Mouse (Mus musculus): ENCODE measurements around the gene Gm16223. TPM values are rescaled to one million over a fixed set of nuclear protein-coding genes. Genes with fewer than 3 reads are reported as not detected.

Gene Gm16223
- polyA plus RNA-seq, 1 experiment = not detected

DNA sequence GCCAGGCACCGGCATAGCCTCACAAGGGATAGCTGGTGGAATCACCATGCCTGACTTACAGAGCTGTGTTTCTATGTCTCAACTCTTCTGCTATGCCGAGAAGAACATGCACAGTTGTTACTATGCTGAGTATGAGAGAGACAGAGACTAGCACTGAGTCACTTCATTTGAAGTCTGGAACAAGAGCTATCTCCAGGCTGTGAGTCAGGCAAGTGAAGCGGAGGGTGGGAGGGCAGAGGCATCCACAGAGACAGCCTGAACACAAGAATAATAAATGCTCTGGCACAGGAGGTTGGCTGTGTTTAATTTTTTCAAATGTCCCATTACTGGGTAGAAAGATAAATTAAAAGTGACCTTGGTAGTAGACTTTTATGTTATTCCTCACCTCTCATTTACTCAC is 100.3 kb downstream of the Gm16223 start:
- no peaks in the 10 kb centered on the region for H3K4me1 ChIP-seq (ENCODE audit: control insufficient read depth, insufficient read depth, insufficient read length)
- no peaks in the 10 kb centered on the region for H3K36me3 ChIP-seq (ENCODE audit: control insufficient read depth, insufficient read depth, low read length)
- no peak overlapping the region for H3K27ac ChIP-seq (ENCODE audit: insufficient read depth, low read length)
- TF ChIP-seq CTCF (IDR thresholded peaks at IDR 0.05; ENCODE audit: extremely low read depth, insufficient read depth, insufficient read length, insufficient replicate concordance) (no peak), POLR2A (IDR thresholded peaks at IDR 0.05; ENCODE audit: low read depth, low read length) (no peak)
- H3K4me3 ChIP-seq (ENCODE audit: extremely low read depth, insufficient read depth, insufficient read length) = no peak overlapping the region
- no peak for DNase-seq (ENCODE audit: low read depth in 1 of 2, low spot score in 2 of 2)
- WGBS = 92% methylated on average over 3 of the region's 3 CpGs
- H3K27me3 ChIP-seq (ENCODE audit: control insufficient read depth, insufficient read depth, low read length) = no peaks in the 10 kb centered on the region

DNA sequence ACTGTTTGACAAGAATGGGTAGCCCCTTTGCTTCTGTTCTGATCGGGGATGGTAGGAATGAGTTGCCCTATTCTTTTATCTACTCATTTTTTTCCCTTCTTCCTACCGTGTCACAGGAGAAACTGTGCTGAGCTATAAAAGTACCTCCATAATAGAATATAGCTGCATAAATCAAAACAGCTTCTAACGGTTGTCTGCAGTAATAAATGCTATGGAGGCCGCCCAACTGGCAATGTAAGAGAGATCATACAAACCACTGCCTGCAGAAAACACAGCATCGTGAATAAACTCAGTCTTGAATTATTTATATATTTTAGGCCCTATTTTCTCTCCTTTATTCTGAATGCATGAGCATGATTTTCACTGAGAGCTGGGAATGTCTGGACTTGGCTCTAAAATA is 101.0 kb downstream of the Gm16223 start:
- no peaks in the 10 kb centered on the region for H3K36me3 ChIP-seq (ENCODE audit: control insufficient read depth, insufficient read depth, low read length)
- TF ChIP-seq POLR2A (IDR thresholded peaks at IDR 0.05; ENCODE audit: low read depth, low read length) (no peak), CTCF (IDR thresholded peaks at IDR 0.05; ENCODE audit: extremely low read depth, insufficient read depth, insufficient read length, insufficient replicate concordance) (no peak)
- 83% methylated on average over 5 of the region's 5 CpGs for WGBS
- no peak for DNase-seq (ENCODE audit: low read depth in 1 of 2, low spot score in 2 of 2)
- no peak overlapping the region for H3K27ac ChIP-seq (ENCODE audit: insufficient read depth, low read length)
- H3K27me3 ChIP-seq (ENCODE audit: control insufficient read depth, insufficient read depth, low read length) = no peaks in the 10 kb centered on the region
- H3K4me1 ChIP-seq (ENCODE audit: control insufficient read depth, insufficient read depth, insufficient read length) = no peaks in the 10 kb centered on the region
- H3K4me3 ChIP-seq (ENCODE audit: extremely low read depth, insufficient read depth, insufficient read length) = no peak overlapping the region

DNA sequence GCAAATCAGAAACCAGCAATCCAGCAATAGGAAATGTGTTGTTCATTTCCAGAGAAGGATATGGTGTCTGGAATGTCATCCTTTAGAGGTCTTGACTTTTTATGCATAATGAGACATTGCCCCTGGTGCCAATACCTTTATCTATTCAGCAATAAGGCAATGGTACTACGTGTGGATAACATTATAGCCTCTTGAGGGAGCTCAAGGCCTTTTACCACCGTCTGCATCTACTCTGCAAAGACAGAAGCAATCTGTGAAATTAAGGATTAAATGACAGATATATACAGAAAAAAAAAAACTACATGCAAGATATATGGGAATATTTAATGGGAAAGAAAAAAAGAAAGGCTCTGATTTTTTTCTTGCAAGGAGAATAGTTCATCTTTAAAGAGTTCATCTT is 106.3 kb downstream of the Gm16223 start:
- no peak overlapping the region for H3K4me3 ChIP-seq (ENCODE audit: extremely low read depth, insufficient read depth, insufficient read length)
- no peaks in the 10 kb centered on the region for H3K27me3 ChIP-seq (ENCODE audit: control insufficient read depth, insufficient read depth, low read length)
- no peak for DNase-seq (ENCODE audit: low read depth in 1 of 2, low spot score in 2 of 2)
- TF ChIP-seq POLR2A (IDR thresholded peaks at IDR 0.05; ENCODE audit: low read depth, low read length) (no peak), CTCF (IDR thresholded peaks at IDR 0.05; ENCODE audit: extremely low read depth, insufficient read depth, insufficient read length, insufficient replicate concordance) (no peak)
- no peaks in the 10 kb centered on the region for H3K4me1 ChIP-seq (ENCODE audit: control insufficient read depth, insufficient read depth, insufficient read length)
- 60% methylated on average over 2 of the region's 2 CpGs for WGBS
- no peaks in the 10 kb centered on the region for H3K36me3 ChIP-seq (ENCODE audit: control insufficient read depth, insufficient read depth, low read length)
- H3K27ac ChIP-seq (ENCODE audit: insufficient read depth, low read length) = no peak overlapping the region

DNA sequence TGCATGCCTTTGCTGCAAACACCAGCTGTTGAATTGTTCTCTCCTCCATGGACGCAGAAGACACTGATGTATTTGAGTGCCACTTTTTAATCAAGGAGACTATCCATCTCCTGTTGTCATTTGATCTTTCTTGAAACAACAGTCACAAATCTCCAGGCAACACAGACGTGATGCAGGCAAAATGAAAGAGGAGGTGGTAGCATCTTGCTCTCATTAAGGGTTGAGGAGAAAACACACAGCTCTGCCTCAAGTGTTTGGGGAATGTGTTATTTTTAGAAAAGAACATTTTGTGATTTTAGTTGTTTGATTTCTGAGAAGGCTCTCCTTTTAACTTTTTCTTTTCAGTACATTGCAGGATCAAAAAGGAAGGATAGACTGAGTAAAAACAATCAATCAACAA is 107.7 kb downstream of the Gm16223 start:
- no peaks in the 10 kb centered on the region for H3K27me3 ChIP-seq (ENCODE audit: control insufficient read depth, insufficient read depth, low read length)
- H3K27ac ChIP-seq (ENCODE audit: insufficient read depth, low read length) = no peak overlapping the region
- no peak for DNase-seq (ENCODE audit: low read depth in 1 of 2, low spot score in 2 of 2)
- H3K36me3 ChIP-seq (ENCODE audit: control insufficient read depth, insufficient read depth, low read length) = no peaks in the 10 kb centered on the region
- 76% methylated on average over 2 of the region's 2 CpGs for WGBS
- H3K4me3 ChIP-seq (ENCODE audit: extremely low read depth, insufficient read depth, insufficient read length) = no peak overlapping the region
- TF ChIP-seq POLR2A (IDR thresholded peaks at IDR 0.05; ENCODE audit: low read depth, low read length) (no peak), CTCF (IDR thresholded peaks at IDR 0.05; ENCODE audit: extremely low read depth, insufficient read depth, insufficient read length, insufficient replicate concordance) (no peak)
- no peaks in the 10 kb centered on the region for H3K4me1 ChIP-seq (ENCODE audit: control insufficient read depth, insufficient read depth, insufficient read length)

DNA sequence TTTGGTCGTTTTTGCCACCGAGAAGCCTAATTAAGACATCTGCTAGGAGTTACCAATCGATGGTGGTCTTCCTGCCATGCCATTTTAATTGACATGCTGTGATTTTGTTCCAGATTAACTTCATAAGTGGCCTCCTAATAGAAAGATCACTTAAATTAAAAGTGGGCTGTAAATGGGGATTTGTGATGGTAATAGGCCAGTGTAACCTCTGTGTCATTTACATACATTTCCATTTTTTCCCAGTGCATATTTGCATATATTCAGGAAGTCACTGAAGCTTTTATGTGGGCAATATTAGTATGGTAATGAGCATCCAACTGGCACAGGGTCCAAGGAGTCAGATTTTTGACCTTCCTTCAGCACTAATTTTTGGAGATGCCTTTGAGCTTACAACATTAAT is 130.7 kb downstream of the Gm16223 start:
- Histone ChIP-seq H3K36me3 (ENCODE audit: control insufficient read depth, insufficient read depth, low read length) (no peaks in the 10 kb centered on the region), H3K27ac (ENCODE audit: insufficient read depth, low read length) (no peak overlapping the region), H3K4me1 (ENCODE audit: control insufficient read depth, insufficient read depth, insufficient read length) (no peaks in the 10 kb centered on the region), H3K27me3 (ENCODE audit: control insufficient read depth, insufficient read depth, low read length) (no peaks in the 10 kb centered on the region), H3K4me3 (ENCODE audit: extremely low read depth, insufficient read depth, insufficient read length) (no peak overlapping the region)
- DNase-seq (ENCODE audit: low read depth in 1 of 2, low spot score in 2 of 2) = no peak
- no peak for TF ChIP-seq POLR2A (IDR thresholded peaks at IDR 0.05; ENCODE audit: low read depth, low read length)
- no peak for TF ChIP-seq CTCF (IDR thresholded peaks at IDR 0.05; ENCODE audit: extremely low read depth, insufficient read depth, insufficient read length, insufficient replicate concordance)
- 70% methylated on average over 3 of the region's 3 CpGs for WGBS

DNA sequence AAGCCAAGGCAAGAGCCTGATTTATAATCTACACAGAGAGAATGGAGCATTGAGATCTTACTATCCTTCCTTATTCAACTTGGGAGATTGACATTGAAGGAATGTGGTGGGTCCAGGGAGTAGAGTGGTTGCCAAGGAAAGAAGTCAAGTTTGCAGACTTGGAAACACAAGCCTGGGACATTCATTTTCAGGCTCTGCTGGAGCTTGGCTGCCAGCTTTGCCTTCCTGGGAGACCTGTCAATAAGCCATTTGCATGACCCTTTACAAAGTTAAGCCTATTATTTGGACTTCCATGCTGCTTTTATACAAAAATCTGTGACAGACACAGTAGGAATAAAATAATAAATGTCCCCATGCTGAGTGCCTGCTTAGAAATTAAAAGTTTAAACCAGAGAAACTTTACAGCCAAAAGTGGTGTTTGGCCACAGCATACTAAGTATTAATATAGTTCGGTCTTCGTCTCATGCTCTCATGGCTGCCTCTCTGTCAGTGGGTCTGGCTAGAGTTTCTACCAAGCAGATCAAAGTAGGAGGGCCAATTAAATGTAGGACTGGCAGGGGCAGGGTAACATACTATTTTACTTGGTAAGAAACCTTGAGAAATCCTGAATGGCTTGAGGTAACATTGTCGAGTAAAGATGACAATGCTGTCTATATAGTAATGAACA is 139.8 kb downstream of the Gm16223 start:
- no peak overlapping the region for H3K27ac ChIP-seq (ENCODE audit: insufficient read depth, low read length)
- H3K36me3 ChIP-seq (ENCODE audit: control insufficient read depth, insufficient read depth, low read length) = no peaks in the 10 kb centered on the region
- no peaks in the 10 kb centered on the region for H3K4me1 ChIP-seq (ENCODE audit: control insufficient read depth, insufficient read depth, insufficient read length)
- no peaks in the 10 kb centered on the region for H3K27me3 ChIP-seq (ENCODE audit: control insufficient read depth, insufficient read depth, low read length)
- no peak overlapping the region for H3K4me3 ChIP-seq (ENCODE audit: extremely low read depth, insufficient read depth, insufficient read length)
- TF ChIP-seq CTCF (IDR thresholded peaks at IDR 0.05; ENCODE audit: extremely low read depth, insufficient read depth, insufficient read length, insufficient replicate concordance) (no peak), POLR2A (IDR thresholded peaks at IDR 0.05; ENCODE audit: low read depth, low read length) (no peak)
- DNase-seq (ENCODE audit: low read depth in 1 of 2, low spot score in 2 of 2) = no peak
- WGBS = 89% methylated on average over 3 of the region's 3 CpGs

DNA sequence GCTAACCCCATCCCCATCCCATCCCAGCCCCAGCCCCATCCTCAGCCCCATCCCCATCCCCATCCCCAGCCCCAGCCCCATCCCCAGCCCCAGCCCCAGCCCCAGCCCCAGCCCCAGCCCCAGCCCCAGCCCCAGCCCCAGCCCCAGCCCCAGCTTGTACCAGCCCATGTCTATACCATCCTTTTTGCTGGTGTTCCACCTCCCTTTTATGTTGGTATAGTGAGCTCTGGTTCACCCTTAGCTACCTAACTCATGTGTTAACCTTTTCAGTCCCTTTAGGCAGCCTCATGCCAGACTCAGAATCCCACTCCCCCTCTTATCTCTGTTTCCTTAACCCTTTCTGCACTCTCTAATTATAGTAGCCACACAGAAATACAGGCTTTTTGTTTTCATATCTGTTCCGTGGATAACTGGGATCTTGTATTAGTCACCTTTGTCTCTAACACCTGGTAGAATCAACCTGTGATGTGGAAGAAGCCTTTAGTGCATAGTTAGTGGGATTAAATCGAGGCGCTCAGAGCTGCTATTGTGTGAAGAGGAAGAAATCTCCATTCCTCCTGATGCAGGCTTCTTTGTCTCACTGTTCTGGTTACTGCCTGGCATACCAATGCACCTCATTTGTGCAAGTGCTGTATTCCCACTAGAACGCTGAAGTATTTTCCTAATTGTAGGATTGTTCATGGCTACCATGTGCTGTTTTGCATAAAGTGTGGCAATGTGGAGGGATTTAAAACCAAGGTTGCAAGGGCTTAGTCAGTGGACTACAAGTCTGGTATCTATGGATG is 144.0 kb downstream of the Gm16223 start:
- no peak for DNase-seq (ENCODE audit: low read depth in 1 of 2, low spot score in 2 of 2)
- Histone ChIP-seq H3K27me3 (ENCODE audit: control insufficient read depth, insufficient read depth, low read length) (no peaks in the 10 kb centered on the region), H3K36me3 (ENCODE audit: control insufficient read depth, insufficient read depth, low read length) (no peaks in the 10 kb centered on the region), H3K4me3 (ENCODE audit: extremely low read depth, insufficient read depth, insufficient read length) (no peak overlapping the region), H3K4me1 (ENCODE audit: control insufficient read depth, insufficient read depth, insufficient read length) (no peaks in the 10 kb centered on the region), H3K27ac (ENCODE audit: insufficient read depth, low read length) (no peak overlapping the region)
- TF ChIP-seq CTCF (IDR thresholded peaks at IDR 0.05; ENCODE audit: extremely low read depth, insufficient read depth, insufficient read length, insufficient replicate concordance) (no peak), POLR2A (IDR thresholded peaks at IDR 0.05; ENCODE audit: low read depth, low read length) (no peak)
- 70% methylated on average over 4 of the region's 4 CpGs for WGBS

Measured in spleen, adult 2 months (tissue).